Mouse (Mus musculus) liver, postnatal 0 days (tissue): Measurements from ENCODE around the gene Ppp1r9a. TPM values are rescaled to one million over a fixed set of nuclear protein-coding genes. Genes with fewer than 3 reads are reported as not detected.

Experiments
- ATAC-seq: fragments of 200-750 bp; cut with Nextera tagmentation; 2 replicates; pipeline ENCODE4 v1.8.0; 2017; ENCODE audit warnings: mild to moderate bottlenecking, moderate library complexity
- DNase-seq: peaks from one replicate; pipeline ENCODE4 v3.0.0-alpha.2; 2016
- H3K27ac ChIP-seq: fragments of 300-500 bp; sonication (generic); 2 replicates; pipeline ENCODE4 v1.5.1; 2014; ENCODE audit warnings: antibody characterized with exemption, moderate library complexity, mild to moderate bottlenecking, low read depth
- H3K27me3 ChIP-seq: fragments of 300-500 bp; sonication (generic); 2 replicates; pipeline ENCODE4 v1.6.1; 2014; ENCODE audit warnings: low read length, control low read depth, mixed read lengths; ENCODE audit not compliant: insufficient read depth
- H3K36me3 ChIP-seq: fragments of 300-500 bp; sonication (generic); replicated peaks from 2 replicates; pipeline ENCODE4 v1.6.1; 2014; ENCODE audit warnings: mild to moderate bottlenecking, control low read depth, low read length, moderate library complexity, mixed read lengths; ENCODE audit not compliant: insufficient read depth
- H3K4me1 ChIP-seq: fragments of 300-500 bp; sonication (generic); 2 replicates; pipeline ENCODE4 v1.6.1; 2014; ENCODE audit warnings: antibody characterized with exemption, mild to moderate bottlenecking, control low read depth; ENCODE audit not compliant: insufficient read depth
- H3K4me2 ChIP-seq: fragments of 300-500 bp; sonication (generic); 2 replicates; pipeline ENCODE4 v1.6.1; 2014; ENCODE audit warnings: low read depth, mild to moderate bottlenecking, low read length, moderate library complexity, mixed read lengths
- H3K4me3 ChIP-seq: fragments of 300-500 bp; sonication (generic); 2 replicates; pipeline ENCODE4 v1.5.1; 2014; ENCODE audit warnings: low read depth, low read length
- H3K9ac ChIP-seq: fragments of 300-500 bp; sonication (generic); replicated peaks from 2 replicates; pipeline ENCODE4 v1.6.1; 2014; ENCODE audit warnings: mild to moderate bottlenecking, moderate library complexity
- H3K9me3 ChIP-seq: fragments of 300-500 bp; sonication (generic); 2 replicates; pipeline ENCODE4 v1.6.1; 2016; ENCODE audit warnings: mild to moderate bottlenecking, control low read depth, low read length, mixed read lengths
- CTCF ChIP-seq: sonication (generic); IDR thresholded peaks from 2 replicates; pipeline ENCODE4 v1.5.1; 2016; ENCODE audit warnings: antibody characterized with exemption, low read depth
- EP300 ChIP-seq: IDR thresholded peaks from 2 replicates; pipeline ENCODE4 v1.6.1; 2016; ENCODE audit warnings: antibody characterized with exemption, low read depth, mild to moderate bottlenecking
- WGBS: fragments of 180-500 bp; shearing (Covaris S2); extraction: QIAGEN DNeasy Blood & Tissue Kit; methylation state at CpG from one replicate; pipeline ENCODE4 v1.1.7; 2014; ENCODE audit not compliant: insufficient replicate concordance; 5-methylcytosine and 5-hydroxymethylcytosine counted together
- polyA plus RNA-seq: library from polyadenylated mRNA; unstranded; fragments of >200 nt; fragmentation: Nextera tagmentation; extraction: Ambion mirVana; gene quantifications from 2 replicates; pipeline ENCODE4 v1.2.1, GENCODE M21; 2015

The Ppp1r9a gene
- polyA plus RNA-seq, 1 experiment from 2014 or later, result 2.5 TPM

DNA sequence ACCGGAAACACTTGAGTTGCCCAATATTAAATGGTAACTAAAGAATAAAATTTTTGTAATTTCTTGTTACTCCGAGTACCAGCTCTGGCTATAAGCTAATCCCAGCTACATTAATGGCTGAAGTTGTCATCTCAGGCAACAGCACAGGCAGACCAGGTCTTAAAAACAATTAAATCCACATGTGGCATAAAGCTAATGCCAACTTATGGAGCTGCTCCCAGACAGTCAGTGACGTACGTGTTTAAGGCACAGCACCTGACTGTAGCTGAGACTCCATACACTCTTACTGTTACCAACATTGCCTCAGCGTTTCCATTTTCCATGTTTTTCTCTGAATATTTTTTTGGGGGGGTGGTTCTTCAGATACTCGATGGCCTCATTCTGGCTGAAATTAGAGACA, 276.5 kb downstream of the Ppp1r9a start:
- no peak for TF ChIP-seq CTCF
- no peak overlapping the region for H3K4me3 ChIP-seq
- no peaks in the 10 kb centered on the region for H3K36me3 ChIP-seq
- H3K9ac ChIP-seq, result no peak overlapping the region
- no peaks in the 10 kb centered on the region for H3K27me3 ChIP-seq
- H3K27ac ChIP-seq, result no peak overlapping the region
- no peak overlapping the region for H3K4me2 ChIP-seq
- no peak for DNase-seq
- no peaks in the 10 kb centered on the region for H3K9me3 ChIP-seq
- ATAC-seq, result no peak
- 75% methylated on average over 6 of the region's 6 CpGs for WGBS
- no peaks in the 10 kb centered on the region; the same call in 1 of the 2 replicates for H3K4me1 ChIP-seq

DNA sequence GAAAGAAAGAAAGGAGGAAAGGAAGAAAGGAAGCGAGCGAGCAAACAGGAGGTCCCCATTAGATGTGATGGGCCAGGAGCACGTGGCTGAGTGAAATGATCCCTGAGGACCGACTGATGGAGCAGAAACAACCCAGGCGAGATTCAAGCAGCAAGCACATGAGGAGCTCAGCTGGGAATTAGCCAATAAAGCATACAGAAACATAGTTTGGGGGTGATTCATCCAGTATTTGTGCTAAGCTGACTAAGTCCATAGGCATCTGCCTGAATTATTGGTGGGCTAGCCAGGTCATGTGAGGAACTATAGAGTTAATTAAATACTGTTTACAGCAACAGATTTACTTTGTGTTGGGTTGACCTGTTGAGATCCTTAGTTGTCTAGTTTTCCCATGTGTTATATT, 277.9 kb downstream of the Ppp1r9a start:
- no peak for ATAC-seq
- Histone ChIP-seq H3K4me2 (no peak overlapping the region), H3K9ac (no peak overlapping the region), H3K4me1 (no peaks in the 10 kb centered on the region), H3K4me3 (no peak overlapping the region), H3K27ac (no peak overlapping the region), H3K27me3 (no peaks in the 10 kb centered on the region), H3K36me3 (no peaks in the 10 kb centered on the region), H3K9me3 (no peaks in the 10 kb centered on the region)
- DNase-seq, result no peak
- 72% methylated on average over 5 of the region's 5 CpGs for whole genome bisulfite sequencing
- TF ChIP-seq EP300, result no peak
- TF ChIP-seq CTCF, result no peak

DNA sequence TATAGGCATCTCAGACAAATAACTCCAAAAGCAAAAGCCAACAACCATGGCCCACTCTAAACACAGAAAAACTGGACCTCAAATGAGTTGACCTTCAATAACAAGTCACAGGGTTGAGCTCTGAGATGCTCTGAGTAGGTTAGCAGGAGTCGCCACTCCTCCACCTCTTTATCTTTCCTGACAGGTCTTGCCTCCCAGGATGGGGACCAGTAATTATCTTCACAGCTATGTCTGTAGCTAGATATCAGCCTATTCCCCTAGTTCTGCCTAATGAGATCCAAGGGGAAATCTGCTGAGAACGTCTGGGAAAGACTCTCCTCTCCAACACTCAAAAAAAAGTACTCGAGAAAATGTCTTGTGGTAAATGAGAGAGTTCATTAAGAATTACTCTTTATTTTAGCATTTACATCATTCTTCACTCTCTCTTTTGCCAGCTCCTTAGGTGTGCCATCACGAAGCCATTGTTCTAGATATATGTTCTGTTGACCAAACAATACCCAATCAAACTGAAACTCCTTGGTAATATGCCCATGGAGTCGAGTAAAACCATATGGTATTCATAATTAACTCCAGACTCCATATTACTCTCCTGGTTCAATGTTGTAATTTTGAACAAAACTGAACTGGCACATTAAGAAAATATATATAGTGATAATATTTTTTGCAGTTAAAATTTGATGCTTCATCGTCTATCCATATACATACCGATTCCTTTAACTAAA, 283.7 kb downstream of the Ppp1r9a start:
- WGBS, result 71% methylated on average over 7 of the region's 7 CpGs
- TF ChIP-seq EP300 (peak; percentile 58; the same call in 1 of the 2 replicates), CTCF (no peak)
- H3K4me2 ChIP-seq, result 0 out of 2 replicates have a peak overlapping the region, but pooled peaks have one; percentile 13
- H3K9me3 ChIP-seq, result no peaks in the 10 kb centered on the region
- DNase-seq (no peak), ATAC-seq (no peak)
- 0 out of 2 replicates have a peak, but pooled peaks cover 2% of the 10 kb centered on the region for H3K36me3 ChIP-seq
- no peak overlapping the region for H3K27ac ChIP-seq
- no peaks in the 10 kb centered on the region for H3K27me3 ChIP-seq
- H3K9ac ChIP-seq, result no peak overlapping the region
- no peak overlapping the region for H3K4me3 ChIP-seq
- peaks cover 12% of the 10 kb centered on the region for H3K4me1 ChIP-seq

DNA sequence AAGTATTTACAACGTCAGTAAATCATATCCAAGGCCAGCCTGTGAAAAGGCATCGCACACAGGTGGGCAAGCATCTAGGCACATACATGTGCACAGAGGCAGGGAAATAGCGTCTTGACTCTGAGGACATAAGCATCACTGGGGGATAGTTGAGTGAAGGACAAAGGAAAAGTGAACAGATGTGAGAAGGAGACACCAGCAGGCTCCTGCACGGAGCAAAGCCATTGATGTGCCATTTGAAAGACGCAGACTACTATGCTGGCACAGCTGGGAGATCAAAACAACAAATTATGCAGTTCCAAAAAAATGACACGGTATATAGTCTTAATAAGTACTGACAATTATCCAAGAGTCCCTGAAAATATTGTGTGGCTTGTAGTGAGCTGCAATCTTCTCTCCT, 284.9 kb downstream of the Ppp1r9a start:
- peak overlapping the region; percentile 38 for H3K4me2 ChIP-seq
- peak overlapping the region; percentile 26 for H3K9ac ChIP-seq
- H3K4me3 ChIP-seq, result no peak overlapping the region
- no peak for DNase-seq
- H3K27ac ChIP-seq, result peak overlapping the region; percentile 79
- H3K4me1 ChIP-seq, result peaks cover 12% of the 10 kb centered on the region
- ATAC-seq, result no peak
- no peaks in the 10 kb centered on the region for H3K9me3 ChIP-seq
- H3K36me3 ChIP-seq, result 0 out of 2 replicates have a peak, but pooled peaks cover 2% of the 10 kb centered on the region
- H3K27me3 ChIP-seq, result no peaks in the 10 kb centered on the region
- no peak for TF ChIP-seq CTCF
- TF ChIP-seq EP300, result no peak
- 84% methylated on average over 6 of the region's 6 CpGs for WGBS

DNA sequence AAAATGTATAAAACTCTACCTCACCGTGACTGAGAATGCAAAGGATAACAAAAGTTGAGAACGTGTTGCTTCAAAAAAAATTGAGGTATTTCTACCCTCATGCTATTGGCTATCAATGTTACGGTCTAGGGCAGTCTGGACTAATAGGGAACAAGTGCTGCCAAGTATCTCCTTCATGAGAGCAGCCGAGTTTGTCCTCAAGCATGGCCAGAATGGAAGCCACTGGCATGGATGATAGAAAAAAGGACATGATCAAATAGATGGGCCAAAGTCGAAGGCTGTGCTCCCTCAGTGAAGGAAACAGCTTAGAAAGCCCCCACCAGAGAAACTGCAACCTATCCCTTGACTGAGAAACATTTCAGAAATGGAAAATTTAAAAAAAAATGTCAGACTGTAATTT, 285.3 kb downstream of the Ppp1r9a start:
- WGBS, result 66% methylated on average over 5 of the region's 5 CpGs
- no peak for TF ChIP-seq EP300
- no peak for TF ChIP-seq CTCF
- 0 out of 2 replicates have a peak, but pooled peaks cover 2% of the 10 kb centered on the region for H3K36me3 ChIP-seq
- H3K9me3 ChIP-seq, result no peaks in the 10 kb centered on the region
- H3K4me2 ChIP-seq, result peak overlapping the region; percentile 38
- peaks cover 12% of the 10 kb centered on the region for H3K4me1 ChIP-seq
- peak overlapping the region; percentile 26; the same call in 1 of the 2 replicates for H3K9ac ChIP-seq
- no peak for DNase-seq
- no peak overlapping the region for H3K4me3 ChIP-seq
- H3K27ac ChIP-seq, result peak overlapping the region; percentile 79
- H3K27me3 ChIP-seq, result no peaks in the 10 kb centered on the region
- ATAC-seq, result no peak

DNA sequence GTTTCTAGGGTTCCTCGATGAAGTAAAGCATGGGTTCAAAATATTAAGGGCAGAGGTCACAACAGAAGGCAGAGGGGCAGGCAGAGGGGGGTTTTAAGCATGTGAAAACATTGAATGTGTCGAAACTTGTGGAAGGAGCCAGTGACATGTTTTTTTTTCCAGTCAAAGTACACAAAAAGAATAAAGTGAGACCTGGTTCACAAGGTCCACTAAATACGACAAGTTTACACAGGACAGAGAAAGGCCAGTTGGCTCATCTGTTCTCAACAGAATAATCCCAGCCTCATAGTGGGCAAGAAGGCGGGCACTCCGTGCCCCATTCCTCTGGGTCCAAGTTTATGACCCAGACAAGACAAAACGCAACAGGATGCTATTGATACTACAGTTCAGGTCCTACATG, 286.2 kb downstream of the Ppp1r9a start:
- H3K9me3 ChIP-seq, result no peaks in the 10 kb centered on the region
- ATAC-seq (peak; percentile 83), DNase-seq (no peak)
- no peak overlapping the region for H3K9ac ChIP-seq
- peak overlapping the region; percentile 79 for H3K27ac ChIP-seq
- H3K27me3 ChIP-seq, result no peaks in the 10 kb centered on the region
- 57% methylated on average over 6 of the region's 6 CpGs for WGBS
- H3K4me1 ChIP-seq, result peaks cover 12% of the 10 kb centered on the region
- H3K36me3 ChIP-seq, result 0 out of 2 replicates have a peak, but pooled peaks cover 2% of the 10 kb centered on the region
- TF ChIP-seq EP300 (peak; percentile 43), CTCF (no peak)
- no peak overlapping the region for H3K4me3 ChIP-seq
- H3K4me2 ChIP-seq, result peak overlapping the region; percentile 39; the same call in 1 of the 2 replicates
